Mouse (Mus musculus) brain, embryonic 14.5 days (tissue): Measurements from ENCODE around the gene Vsig1.

Experiments
- CTCF ChIP-seq: fragments of 200-500 bp; IDR thresholded peaks from 2 replicates; pipeline ENCODE4 v1.5.1; 2012; ENCODE audit warnings: inconsistent platforms, mild to moderate bottlenecking, moderate library complexity, borderline replicate concordance; ENCODE audit not compliant: insufficient read depth, insufficient read length; ENCODE audit errors: extremely low read depth
- POLR2A ChIP-seq: fragments of 200-500 bp; IDR thresholded peaks from 2 replicates; pipeline ENCODE4 v1.6.1; 2012; ENCODE audit warnings: mild to moderate bottlenecking, inconsistent platforms, borderline replicate concordance; ENCODE audit not compliant: poor library complexity, insufficient read depth, insufficient read length, severe bottlenecking; ENCODE audit errors: extremely low read depth

GRCm38 (mm10) chrX:140933263-140933662 lies 25.9 kb downstream of the Vsig1 start:
- no peak for TF ChIP-seq CTCF
- TF ChIP-seq POLR2A: no peak
